Mouse (Mus musculus) midbrain, postnatal 0 days (tissue): ENCODE results near the gene Slc9a5. TPM values are rescaled to one million over a fixed set of nuclear protein-coding genes. Genes with fewer than 3 reads are reported as not detected.

ENCODE experiments used
- ATAC-seq: fragments of 200-750 bp; cut with Nextera tagmentation; 2 replicates; pipeline ENCODE4 v1.8.0; 2017; ENCODE audit warnings: moderate number of reproducible peaks, mild to moderate bottlenecking, moderate TSS enrichment, moderate library complexity; ENCODE audit not compliant: low FRiP score
- DNase-seq: peaks from one replicate; pipeline ENCODE4 v3.0.0-alpha.2; 2015; ENCODE audit warnings: low spot score
- H3K27ac ChIP-seq: fragments of 300-500 bp; sonication (generic); 2 replicates; pipeline ENCODE4 v1.5.1; 2014; ENCODE audit warnings: low read depth, mild to moderate bottlenecking, low read length, mixed read lengths
- H3K27me3 ChIP-seq: fragments of 300-500 bp; sonication (generic); 2 replicates; pipeline ENCODE4 v1.6.1; 2014; ENCODE audit warnings: low read length, control low read depth, mixed read lengths; ENCODE audit not compliant: insufficient read depth
- H3K36me3 ChIP-seq: fragments of 300-500 bp; sonication (generic); 2 replicates; pipeline ENCODE4 v1.6.1; 2014; ENCODE audit warnings: low read length, control low read depth, mixed read lengths; ENCODE audit not compliant: insufficient read depth
- H3K4me1 ChIP-seq: fragments of 300-500 bp; sonication (generic); 2 replicates; pipeline ENCODE4 v1.6.1; 2014; ENCODE audit warnings: mild to moderate bottlenecking, control low read depth, antibody characterized with exemption, low read length, mixed read lengths; ENCODE audit not compliant: insufficient read depth
- H3K4me2 ChIP-seq: fragments of 300-500 bp; sonication (generic); 2 replicates; pipeline ENCODE4 v1.6.1; 2014; ENCODE audit warnings: low read depth, mild to moderate bottlenecking, low read length, mixed read lengths; ENCODE audit not compliant: poor library complexity, severe bottlenecking
- H3K4me3 ChIP-seq: fragments of 300-500 bp; sonication (generic); 2 replicates; pipeline ENCODE4 v1.5.1; 2014; ENCODE audit warnings: low read depth, mild to moderate bottlenecking, low read length, moderate library complexity
- H3K9ac ChIP-seq: fragments of 300-500 bp; sonication (generic); replicated peaks from 2 replicates; pipeline ENCODE4 v1.6.1; 2014; ENCODE audit warnings: mild to moderate bottlenecking, low read length, moderate library complexity, mixed read lengths; ENCODE audit not compliant: poor library complexity, severe bottlenecking
- H3K9me3 ChIP-seq: fragments of 300-500 bp; sonication (generic); 2 replicates; pipeline ENCODE4 v1.6.1; 2016; ENCODE audit warnings: low read length, control low read depth
- CTCF ChIP-seq: IDR thresholded peaks from 2 replicates; pipeline ENCODE4 v1.5.1; 2016; ENCODE audit warnings: antibody characterized with exemption, mild to moderate bottlenecking
- WGBS: fragments of 180-500 bp; shearing (Covaris S2); extraction: QIAGEN DNeasy Blood & Tissue Kit; methylation state at CpG from one replicate; pipeline ENCODE4 v1.1.7; 2014; 5-methylcytosine and 5-hydroxymethylcytosine counted together
- polyA plus RNA-seq: library from polyadenylated mRNA; unstranded; fragments of >200 nt; fragmentation: Nextera tagmentation; extraction: Ambion mirVana; gene quantifications from 2 replicates; pipeline ENCODE4 v1.2.1, GENCODE M21; 2015
- total RNA-seq: library from RNA; depleted of rRNA; stranded (reverse); fragments of >200 nt; gene quantifications from 2 replicates; pipeline ENCODE4 v1.2.3, GENCODE M21; 2014

Gene Slc9a5
- total and polyA plus RNA-seq, 2 experiments from 2014 or later = 14.4 to 28.4 TPM

- no peaks in the 10 kb centered on the region for H3K27me3 ChIP-seq
- DNase-seq = no peak
- no peak for ATAC-seq
- no peaks in the 10 kb centered on the region for H3K9me3 ChIP-seq
- H3K4me1 ChIP-seq = peaks cover 4% of the 10 kb centered on the region; the same call in 1 of the 2 replicates
- H3K4me3 ChIP-seq = no peak overlapping the region
- H3K27ac ChIP-seq = no peak overlapping the region
- no peak overlapping the region for H3K4me2 ChIP-seq
- 50% methylated on average over 26 of the region's 26 CpGs for WGBS
- TF ChIP-seq CTCF = no peak
- 0 out of 2 replicates have a peak overlapping the region, but pooled peaks have one; percentile 19 for H3K9ac ChIP-seq
- H3K36me3 ChIP-seq = peaks cover 33% of the 10 kb centered on the region
These were observed 6.8 kb downstream of the Slc9a5 start for GRCm38 (mm10) chr8:105355179-105356024.

- H3K9ac ChIP-seq = no peak overlapping the region
- no peak overlapping the region for H3K27ac ChIP-seq
- WGBS = 88% methylated on average over 14 of the region's 14 CpGs
- no peak overlapping the region for H3K4me2 ChIP-seq
- no peak for DNase-seq
- no peaks in the 10 kb centered on the region for H3K27me3 ChIP-seq
- no peaks in the 10 kb centered on the region for H3K4me1 ChIP-seq
- no peak for TF ChIP-seq CTCF
- ATAC-seq = no peak
- H3K4me3 ChIP-seq = no peak overlapping the region
- H3K9me3 ChIP-seq = no peaks in the 10 kb centered on the region
- H3K36me3 ChIP-seq = peaks cover 33% of the 10 kb centered on the region
These were observed 8.0 kb downstream of the Slc9a5 start for GRCm38 (mm10) chr8:105356681-105357080.

- ATAC-seq (no peak; the same call in 1 of the 2 replicates), DNase-seq (no peak)
- Histone ChIP-seq H3K4me3 (no peak overlapping the region), H3K36me3 (peaks cover 44% of the 10 kb centered on the region), H3K9me3 (no peaks in the 10 kb centered on the region), H3K27me3 (no peaks in the 10 kb centered on the region), H3K4me1 (no peaks in the 10 kb centered on the region), H3K4me2 (no peak overlapping the region), H3K9ac (no peak overlapping the region), H3K27ac (no peak overlapping the region; the same call in 1 of the 2 replicates)
- no peak for TF ChIP-seq CTCF
- WGBS = 77% methylated on average over 15 of the region's 15 CpGs
These were observed 10.6 kb downstream of the Slc9a5 start for GRCm38 (mm10) chr8:105359208-105359607.

GRCm38 (mm10) chr8:105359646-105360045 is 11.0 kb downstream of the Slc9a5 start:
- no peak for ATAC-seq
- no peaks in the 10 kb centered on the region for H3K9me3 ChIP-seq
- DNase-seq = peak; percentile 79
- 46% methylated on average over 4 of the region's 4 CpGs for WGBS
- no peak overlapping the region for H3K4me3 ChIP-seq
- no peaks in the 10 kb centered on the region for H3K27me3 ChIP-seq
- H3K27ac ChIP-seq = no peak overlapping the region; the same call in 1 of the 2 replicates
- peaks cover 48% of the 10 kb centered on the region for H3K36me3 ChIP-seq
- H3K9ac ChIP-seq = no peak overlapping the region
- peak; percentile 73 for TF ChIP-seq CTCF
- no peak overlapping the region for H3K4me2 ChIP-seq
- no peaks in the 10 kb centered on the region for H3K4me1 ChIP-seq

- H3K27me3 ChIP-seq = no peaks in the 10 kb centered on the region
- 70% methylated on average over 12 of the region's 12 CpGs for WGBS
- no peak overlapping the region for H3K27ac ChIP-seq
- TF ChIP-seq CTCF = no peak
- no peak overlapping the region for H3K4me3 ChIP-seq
- DNase-seq (no peak), ATAC-seq (no peak)
- H3K4me1 ChIP-seq = no peaks in the 10 kb centered on the region
- H3K9ac ChIP-seq = no peak overlapping the region
- peaks cover 42% of the 10 kb centered on the region for H3K36me3 ChIP-seq
- no peak overlapping the region for H3K4me2 ChIP-seq
- H3K9me3 ChIP-seq = no peaks in the 10 kb centered on the region
These were observed 13.4 kb downstream of the Slc9a5 start for GRCm38 (mm10) chr8:105361751-105362702.
